Mouse (Mus musculus) forebrain, embryonic 11.5 days (tissue): ENCODE measurements around the gene Tubg2. TPM values are rescaled to one million over a fixed set of nuclear protein-coding genes. Genes with fewer than 3 reads are reported as not detected.

Experiments
- ATAC-seq: fragments of 200-750 bp; cut with Nextera tagmentation; replicated peaks from 2 replicates; pipeline ENCODE4 v1.8.0; 2017; ENCODE audit warnings: moderate TSS enrichment; ENCODE audit not compliant: low FRiP score
- DNase-seq: peaks from one replicate; pipeline ENCODE4 v3.0.0-alpha.2; 2017; ENCODE audit warnings: low spot score
- H3K27ac ChIP-seq: fragments of 300-500 bp; sonication (generic); 2 replicates; pipeline ENCODE4 v1.5.1; 2014; ENCODE audit warnings: low read depth, low read length
- H3K27me3 ChIP-seq: fragments of 300-500 bp; sonication (generic); 2 replicates; pipeline ENCODE4 v1.6.1; 2014; ENCODE audit warnings: mild to moderate bottlenecking, low read length, mixed read lengths; ENCODE audit not compliant: control insufficient read depth, insufficient read depth
- H3K36me3 ChIP-seq: fragments of 300-500 bp; sonication (generic); 2 replicates; pipeline ENCODE4 v1.6.1; 2014; ENCODE audit warnings: mild to moderate bottlenecking, low read length, moderate library complexity, mixed read lengths; ENCODE audit not compliant: control insufficient read depth, insufficient read depth
- H3K4me1 ChIP-seq: fragments of 300-500 bp; sonication (generic); replicated peaks from 2 replicates; pipeline ENCODE4 v1.6.1; 2014; ENCODE audit warnings: low read length, mixed read lengths; ENCODE audit not compliant: control insufficient read depth, insufficient read depth
- H3K4me2 ChIP-seq: fragments of 300-500 bp; sonication (generic); 2 replicates; pipeline ENCODE4 v1.6.1; 2014; ENCODE audit warnings: low read depth, mild to moderate bottlenecking, low read length, moderate library complexity, mixed read lengths; ENCODE audit not compliant: severe bottlenecking
- H3K4me3 ChIP-seq: fragments of 300-500 bp; sonication (generic); 2 replicates; pipeline ENCODE4 v1.5.1; 2014; ENCODE audit warnings: low read depth, low read length
- H3K9ac ChIP-seq: fragments of 300-500 bp; sonication (generic); 2 replicates; pipeline ENCODE4 v1.6.1; 2014; ENCODE audit warnings: low read length
- H3K9me3 ChIP-seq: fragments of 300-500 bp; sonication (generic); 2 replicates; pipeline ENCODE4 v1.6.1; 2016; ENCODE audit warnings: low read length, mixed read lengths; ENCODE audit not compliant: control insufficient read depth
- WGBS: fragments of 180-500 bp; shearing (Covaris S2); extraction: QIAGEN DNeasy Blood & Tissue Kit; methylation state at CpG from one replicate; pipeline ENCODE4 v1.1.7; 2014; 5-methylcytosine and 5-hydroxymethylcytosine counted together
- polyA plus RNA-seq: library from polyadenylated mRNA; unstranded; fragments of >200 nt; fragmentation: Nextera tagmentation; extraction: Ambion mirVana; gene quantifications from 2 replicates; pipeline ENCODE4 v1.2.1, GENCODE M21; 2014

Tubg2 gene
- polyA plus RNA-seq, 1 experiment from 2014 or later = 3.9 TPM

GRCm38 (mm10) chr11:101131701-101132100 is 24.0 kb upstream of the Tubg2 start:
- 89% methylated on average over 6 of the region's 6 CpGs for WGBS
- DNase-seq = peak; percentile 69
- Histone ChIP-seq H3K4me1 (no peaks in the 10 kb centered on the region), H3K27me3 (no peaks in the 10 kb centered on the region), H3K36me3 (peaks cover 3% of the 10 kb centered on the region), H3K4me2 (no peak overlapping the region), H3K4me3 (no peak overlapping the region), H3K27ac (no peak overlapping the region), H3K9ac (no peak overlapping the region), H3K9me3 (peaks cover 2% of the 10 kb centered on the region; the same call in 1 of the 2 replicates)
- ATAC-seq = no peak

GRCm38 (mm10) chr11:101133037-101133436 is 22.7 kb upstream of the Tubg2 start:
- H3K27me3 ChIP-seq = no peaks in the 10 kb centered on the region
- no peak overlapping the region for H3K27ac ChIP-seq
- H3K4me1 ChIP-seq = no peaks in the 10 kb centered on the region
- ATAC-seq (no peak), DNase-seq (peak; percentile 41)
- H3K9ac ChIP-seq = no peak overlapping the region
- 86% methylated on average over 12 of the region's 12 CpGs for WGBS
- H3K4me3 ChIP-seq = no peak overlapping the region
- no peaks in the 10 kb centered on the region for H3K36me3 ChIP-seq
- peaks cover 2% of the 10 kb centered on the region; the same call in 1 of the 2 replicates for H3K9me3 ChIP-seq
- no peak overlapping the region for H3K4me2 ChIP-seq

- no peak overlapping the region for H3K27ac ChIP-seq
- peaks cover 2% of the 10 kb centered on the region; the same call in 1 of the 2 replicates for H3K4me1 ChIP-seq
- DNase-seq = peak; percentile 32
- no peak for ATAC-seq
- no peak overlapping the region for H3K4me3 ChIP-seq
- H3K9me3 ChIP-seq = peaks cover 2% of the 10 kb centered on the region; the same call in 1 of the 2 replicates
- WGBS = 84% methylated on average over 13 of the region's 13 CpGs
- H3K27me3 ChIP-seq = no peaks in the 10 kb centered on the region
- no peak overlapping the region for H3K4me2 ChIP-seq
- H3K9ac ChIP-seq = no peak overlapping the region
- no peaks in the 10 kb centered on the region for H3K36me3 ChIP-seq
Measured at GRCm38 (mm10) chr11:101134217-101134865, 21.4 kb upstream of the Tubg2 start.

- Histone ChIP-seq H3K27ac (no peak overlapping the region), H3K36me3 (no peaks in the 10 kb centered on the region), H3K9me3 (no peaks in the 10 kb centered on the region), H3K9ac (no peak overlapping the region), H3K4me1 (peaks cover 7% of the 10 kb centered on the region; the same call in 1 of the 2 replicates), H3K27me3 (no peaks in the 10 kb centered on the region), H3K4me3 (no peak overlapping the region), H3K4me2 (no peak overlapping the region)
- ATAC-seq (no peak), DNase-seq (no peak)
- 81% methylated on average over 7 of the region's 7 CpGs for WGBS
Measured at GRCm38 (mm10) chr11:101137000-101137399, 18.7 kb upstream of the Tubg2 start.

DNA sequence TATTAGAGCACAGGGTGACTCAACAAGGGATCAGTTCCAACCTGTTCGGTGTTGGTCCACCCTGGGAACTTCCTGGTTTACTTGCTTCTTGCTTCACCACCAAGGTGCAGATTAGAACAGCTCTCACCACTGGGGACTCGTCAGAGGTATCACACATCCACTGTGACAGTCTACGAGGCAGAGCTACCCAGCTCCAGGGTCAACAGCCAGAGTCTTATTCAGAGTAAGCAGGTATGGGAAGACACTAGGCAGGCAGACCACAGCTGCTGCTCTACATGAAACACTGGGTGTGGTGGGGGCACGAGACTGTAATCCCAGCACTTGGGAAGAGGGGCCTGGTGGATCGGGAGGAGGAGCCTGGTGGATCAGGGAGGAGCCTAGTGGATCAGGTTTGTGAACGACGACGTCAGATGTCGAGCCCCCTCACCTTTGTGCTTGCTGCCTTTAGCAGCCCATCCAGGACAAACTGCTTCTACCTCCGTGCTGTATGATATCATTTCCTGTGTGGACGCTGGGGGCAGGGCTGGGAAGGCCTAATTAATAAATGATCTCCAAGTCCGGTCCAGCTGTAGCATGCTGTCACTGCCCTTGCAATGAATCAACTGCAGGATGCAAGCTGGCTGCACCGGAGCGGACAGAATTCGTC is 17.0 kb upstream of the Tubg2 start:
- H3K9ac ChIP-seq = no peak overlapping the region; the same call in 1 of the 2 replicates
- H3K27me3 ChIP-seq = no peaks in the 10 kb centered on the region
- peaks cover 9% of the 10 kb centered on the region; the same call in 1 of the 2 replicates for H3K4me1 ChIP-seq
- 21% methylated on average over 15 of the region's 15 CpGs for WGBS
- H3K4me3 ChIP-seq = no peak overlapping the region
- peak overlapping the region; percentile 35; the same call in 1 of the 2 replicates for H3K4me2 ChIP-seq
- H3K9me3 ChIP-seq = no peaks in the 10 kb centered on the region
- no peak overlapping the region for H3K27ac ChIP-seq
- ATAC-seq (peak; percentile 46), DNase-seq (peak; percentile 70)
- H3K36me3 ChIP-seq = no peaks in the 10 kb centered on the region

DNA sequence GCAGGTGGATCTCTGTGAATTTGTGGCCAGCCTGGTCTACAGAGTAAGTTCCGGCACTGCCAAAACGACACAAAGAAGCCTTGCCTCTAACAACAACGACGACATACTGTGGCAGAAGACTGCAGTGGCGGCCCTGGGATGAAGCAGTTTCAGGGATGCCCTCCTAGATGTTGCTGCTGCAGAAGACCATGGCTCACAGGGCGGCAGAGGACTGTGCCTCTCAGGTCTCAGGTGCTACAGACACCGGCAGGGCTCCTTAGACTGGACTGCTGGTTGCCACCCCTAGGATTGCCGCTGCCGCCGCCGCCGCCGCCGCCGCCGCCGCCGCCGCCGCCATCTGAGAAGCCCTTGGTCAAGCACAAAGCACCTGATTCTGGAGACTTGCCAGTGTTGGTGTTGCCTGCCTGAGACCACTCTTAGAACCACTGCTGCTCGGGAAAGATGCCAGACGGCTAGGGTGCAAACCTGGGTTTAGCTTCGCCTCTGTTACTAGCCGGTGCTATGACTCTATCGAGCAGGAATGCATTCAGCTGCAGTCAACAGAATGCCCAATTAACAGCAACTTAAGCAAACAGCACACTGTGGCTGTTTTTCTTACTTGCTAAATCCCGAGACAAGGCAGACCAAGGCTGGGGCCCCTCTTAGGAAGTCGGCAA is 15.4 kb upstream of the Tubg2 start:
- no peaks in the 10 kb centered on the region for H3K27me3 ChIP-seq
- peak overlapping the region; percentile 17 for H3K4me3 ChIP-seq
- 41% methylated on average over 27 of the region's 27 CpGs for WGBS
- H3K36me3 ChIP-seq = no peaks in the 10 kb centered on the region
- H3K9me3 ChIP-seq = no peaks in the 10 kb centered on the region
- H3K27ac ChIP-seq = peak overlapping the region; percentile 60
- peaks cover 12% of the 10 kb centered on the region; the same call in 1 of the 2 replicates for H3K4me1 ChIP-seq
- H3K4me2 ChIP-seq = peak overlapping the region; percentile 45
- 0 out of 2 replicates have a peak, but pooled peaks have one; percentile 46 for ATAC-seq
- peak overlapping the region; percentile 39 for H3K9ac ChIP-seq
- peak; percentile 68 for DNase-seq

GRCm38 (mm10) chr11:101141088-101141487 is 14.6 kb upstream of the Tubg2 start:
- no peak overlapping the region for H3K4me2 ChIP-seq
- H3K4me3 ChIP-seq = no peak overlapping the region
- H3K9ac ChIP-seq = no peak overlapping the region
- no peaks in the 10 kb centered on the region for H3K27me3 ChIP-seq
- H3K27ac ChIP-seq = no peak overlapping the region
- no peaks in the 10 kb centered on the region for H3K36me3 ChIP-seq
- ATAC-seq = no peak
- 78% methylated on average over 8 of the region's 8 CpGs for WGBS
- H3K9me3 ChIP-seq = no peaks in the 10 kb centered on the region
- no peak for DNase-seq
- peaks cover 12% of the 10 kb centered on the region; the same call in 1 of the 2 replicates for H3K4me1 ChIP-seq

DNA sequence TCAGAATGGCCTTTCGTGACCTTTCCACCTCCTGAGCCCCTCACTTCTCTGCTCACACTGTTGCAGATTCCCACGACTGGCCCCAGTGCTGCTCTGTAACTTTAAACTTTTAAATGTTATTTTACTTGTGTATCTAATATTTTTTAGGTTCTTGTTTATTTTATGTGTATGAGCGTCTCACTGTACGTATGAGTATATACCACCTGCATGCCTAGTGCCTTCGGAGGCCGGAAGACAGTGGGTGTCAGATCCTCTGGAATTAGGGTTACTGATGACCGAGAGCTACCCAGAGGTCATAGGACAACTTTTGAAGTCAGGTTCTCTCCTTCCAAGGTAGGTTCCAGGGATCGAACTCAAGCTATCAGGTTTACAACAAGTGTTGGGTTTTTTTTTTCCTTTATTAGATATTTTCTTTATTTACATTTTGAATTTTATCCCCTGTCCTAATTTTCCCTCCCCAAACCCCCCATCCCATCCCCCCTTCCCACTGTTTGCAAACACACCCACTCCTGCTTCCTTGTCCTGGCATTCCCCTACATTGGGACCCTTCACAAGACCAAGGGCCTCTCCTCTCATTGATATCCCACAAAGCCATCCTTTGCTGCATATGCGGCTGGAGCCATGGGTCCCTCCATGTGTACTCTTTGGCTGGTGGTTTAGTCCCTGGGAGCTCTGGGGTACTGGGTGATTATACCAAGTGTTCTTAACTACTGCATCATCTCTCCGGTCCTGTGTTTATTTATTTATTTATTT is 13.3 kb upstream of the Tubg2 start:
- H3K27me3 ChIP-seq = no peaks in the 10 kb centered on the region
- 87% methylated on average over 10 of the region's 10 CpGs for WGBS
- no peak overlapping the region for H3K9ac ChIP-seq
- H3K4me1 ChIP-seq = peaks cover 14% of the 10 kb centered on the region; the same call in 1 of the 2 replicates
- H3K4me2 ChIP-seq = no peak overlapping the region
- no peak overlapping the region for H3K27ac ChIP-seq
- H3K4me3 ChIP-seq = no peak overlapping the region
- H3K9me3 ChIP-seq = no peaks in the 10 kb centered on the region
- DNase-seq (no peak), ATAC-seq (no peak)
- H3K36me3 ChIP-seq = no peaks in the 10 kb centered on the region
